Mouse (Mus musculus): Measurements from ENCODE around the gene Emg1. TPM values are rescaled to one million over a fixed set of nuclear protein-coding genes. Genes with fewer than 3 reads are reported as not detected.

Gene Emg1
- polyA plus RNA-seq, 1 experiment: 42.9 TPM

- peak overlapping the region; percentile 88 for H3K4me3 ChIP-seq (replicated peaks; ENCODE audit: extremely low read depth, low read depth, low read length)
- WGBS: 27% methylated on average over 6 of the region's 6 CpGs
- H3K4me1 ChIP-seq (ENCODE audit: control insufficient read depth, insufficient read depth, low read length): peaks cover 2% of the 10 kb centered on the region; the same call in 1 of the 2 replicates
- no peak for DNase-seq
- no peak for TF ChIP-seq POLR2A (IDR thresholded peaks at IDR 0.05; ENCODE audit: borderline replicate concordance, extremely low read depth, low read depth, low read length)
- TF ChIP-seq CTCF (IDR thresholded peaks at IDR 0.05; ENCODE audit: insufficient read depth, low read length): no peak
Observed at GRCm38 (mm10) chr6:124661995-124662394, 50.0 kb downstream of the Emg1 start.

DNA sequence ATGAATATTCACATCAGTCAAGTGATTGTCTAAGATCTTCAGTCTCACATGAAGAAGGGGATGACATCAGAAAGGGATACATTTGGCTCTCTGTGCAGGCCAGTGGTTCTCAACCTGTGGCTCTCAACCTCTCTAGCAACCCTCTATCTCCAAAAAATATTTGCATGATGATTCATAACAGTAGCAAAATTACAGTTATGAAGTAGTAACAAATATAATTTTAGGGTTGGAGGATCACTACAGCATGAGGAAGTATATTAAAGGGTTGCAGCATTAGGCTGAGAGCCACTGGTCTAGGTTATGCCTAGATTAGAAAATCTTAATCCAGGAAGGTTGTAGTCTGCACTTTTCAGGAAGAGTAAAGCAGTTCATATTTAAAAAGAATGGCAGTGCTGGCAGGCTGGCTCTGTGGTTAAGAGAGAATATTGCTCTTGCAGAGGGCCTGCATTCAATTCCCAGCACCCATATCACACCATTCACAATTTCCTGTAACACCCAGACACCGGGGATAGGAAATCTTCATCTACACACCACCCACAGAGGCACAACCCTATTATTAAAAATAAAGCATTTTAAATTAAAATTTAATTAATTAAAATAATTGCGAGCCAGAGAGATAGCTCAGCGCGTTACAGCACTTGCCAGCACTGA lies 50.7 kb downstream of the Emg1 start:
- Histone ChIP-seq H3K4me3 (replicated peaks; ENCODE audit: extremely low read depth, low read depth, low read length) (no peak overlapping the region), H3K4me1 (ENCODE audit: control insufficient read depth, insufficient read depth, low read length) (peaks cover 2% of the 10 kb centered on the region; the same call in 1 of the 2 replicates)
- WGBS: 90% methylated on average over 4 of the region's 4 CpGs
- DNase-seq: no peak
- TF ChIP-seq CTCF (IDR thresholded peaks at IDR 0.05; ENCODE audit: insufficient read depth, low read length) (no peak), POLR2A (IDR thresholded peaks at IDR 0.05; ENCODE audit: borderline replicate concordance, extremely low read depth, low read depth, low read length) (no peak)

- H3K4me1 ChIP-seq (ENCODE audit: control insufficient read depth, insufficient read depth, low read length): no peaks in the 10 kb centered on the region
- no peak for DNase-seq
- H3K4me3 ChIP-seq (replicated peaks; ENCODE audit: extremely low read depth, low read depth, low read length): no peak overlapping the region
- WGBS: 78% methylated on average over 2 of the region's 2 CpGs
- TF ChIP-seq POLR2A (IDR thresholded peaks at IDR 0.05; ENCODE audit: borderline replicate concordance, extremely low read depth, low read depth, low read length) (no peak), CTCF (IDR thresholded peaks at IDR 0.05; ENCODE audit: insufficient read depth, low read length) (no peak)
Observed at GRCm38 (mm10) chr6:124658067-124658466, 53.9 kb downstream of the Emg1 start.

DNA sequence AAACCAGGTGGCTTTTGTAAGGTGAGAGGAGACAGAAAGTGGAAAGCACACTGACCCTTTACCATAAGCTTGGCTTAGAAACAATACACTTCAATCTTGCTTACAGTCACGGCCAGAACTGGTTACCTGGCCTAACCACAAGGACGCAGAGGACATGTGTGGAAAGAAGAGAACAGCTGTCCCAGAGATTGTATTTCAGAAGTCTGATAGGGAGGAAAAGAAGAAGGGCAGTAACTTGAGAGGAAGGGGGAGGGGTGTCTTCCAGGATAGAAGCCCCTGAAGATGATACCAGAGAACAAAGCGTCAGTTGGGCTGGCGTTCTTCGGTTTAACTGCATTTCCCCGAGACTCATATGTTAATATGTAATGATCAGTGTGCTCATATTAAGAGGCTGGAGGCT lies 56.1 kb downstream of the Emg1 start:
- DNase-seq: no peak
- 41% methylated on average over 6 of the region's 6 CpGs for WGBS
- Histone ChIP-seq H3K4me1 (ENCODE audit: control insufficient read depth, insufficient read depth, low read length) (no peaks in the 10 kb centered on the region), H3K4me3 (replicated peaks; ENCODE audit: extremely low read depth, low read depth, low read length) (no peak overlapping the region)
- TF ChIP-seq CTCF (IDR thresholded peaks at IDR 0.05; ENCODE audit: insufficient read depth, low read length) (no peak), POLR2A (IDR thresholded peaks at IDR 0.05; ENCODE audit: borderline replicate concordance, extremely low read depth, low read depth, low read length) (no peak)

Other genes starting within 250 kb of the Emg1 start
- 3.2 and 9.1 TPM in 2 replicates for gene Clstn3, start 247.4 kb downstream of the Emg1 start, polyA plus RNA-seq (2012; rRNA removed)
- 4.6 and 5.9 TPM in 2 replicates for gene C1rl, start 219.1 kb downstream of the Emg1 start, polyA plus RNA-seq (2012; rRNA removed)
- gene C1ra, start 199.8 kb downstream of the Emg1 start, polyA plus RNA-seq (2012; rRNA removed): 47.2 and 58.0 TPM in 2 replicates
- 58.4 and 101 TPM in 2 replicates for gene C1s1, start 169.8 kb downstream of the Emg1 start, polyA plus RNA-seq (2012; rRNA removed)
- gene C1rb, start 141.9 kb downstream of the Emg1 start, polyA plus RNA-seq (2012; rRNA removed): not detected in 2 replicates
- 0.06 TPM in 1 of 2 replicates, not detected in the other for gene C1s2, start 76.1 kb downstream of the Emg1 start, polyA plus RNA-seq (2012; rRNA removed)
- gene Lpcat3, start 49.2 kb downstream of the Emg1 start, polyA plus RNA-seq (2012; rRNA removed): 83.3 and 112 TPM in 2 replicates
- gene Phb2, start 158 bp upstream of the Emg1 start, polyA plus RNA-seq (2012; rRNA removed): 64.7 and 74.4 TPM in 2 replicates
- 38.9 and 48.7 TPM in 2 replicates for gene Ptpn6, start 26.5 kb upstream of the Emg1 start, polyA plus RNA-seq (2012; rRNA removed)
- 222 and 226 TPM in 2 replicates for gene Grcc10, start 29.2 kb upstream of the Emg1 start, polyA plus RNA-seq (2012; rRNA removed)
- gene Gm45234, start 43.8 kb upstream of the Emg1 start, polyA plus RNA-seq (2012; rRNA removed): 0.08 TPM in 1 of 2 replicates, not detected in the other
- gene Atn1, start 44.3 kb upstream of the Emg1 start, polyA plus RNA-seq (2012; rRNA removed): 52.0 and 64.6 TPM in 2 replicates
- 3.3 and 3.8 TPM in 2 replicates for gene Eno2, start 57.5 kb upstream of the Emg1 start, polyA plus RNA-seq (2012; rRNA removed)
- 26.2 and 35.8 TPM in 2 replicates for gene Lrrc23, start 67.5 kb upstream of the Emg1 start, polyA plus RNA-seq (2012; rRNA removed)
- 20.2 and 22.4 TPM in 2 replicates for gene Spsb2, start 96.5 kb upstream of the Emg1 start, polyA plus RNA-seq (2012; rRNA removed)
- gene Tpi1, start 102.1 kb upstream of the Emg1 start, polyA plus RNA-seq (2012; rRNA removed): 117 and 218 TPM in 2 replicates
- 58.1 and 73.2 TPM in 2 replicates for gene Usp5, start 117.3 kb upstream of the Emg1 start, polyA plus RNA-seq (2012; rRNA removed)
- gene Cdca3, start 117.4 kb upstream of the Emg1 start, polyA plus RNA-seq (2012; rRNA removed): 3.5 and 6.7 TPM in 2 replicates
- gene Gnb3, start 128.1 kb upstream of the Emg1 start, polyA plus RNA-seq (2012; rRNA removed): 0.31 and 0.36 TPM in 2 replicates
- gene P3h3, start 145.6 kb upstream of the Emg1 start, polyA plus RNA-seq (2012; rRNA removed): 34.9 and 42.1 TPM in 2 replicates
- gene Gpr162, start 151.8 kb upstream of the Emg1 start, polyA plus RNA-seq (2012; rRNA removed): 0.27 and 0.69 TPM in 2 replicates
- gene Cd4, start 176.0 kb upstream of the Emg1 start, polyA plus RNA-seq (2012; rRNA removed): 1.9 and 2.7 TPM in 2 replicates
- 1.4 and 1.9 TPM in 2 replicates for gene Lag3, start 199.5 kb upstream of the Emg1 start, polyA plus RNA-seq (2012; rRNA removed)
- 1,982 and 2,310 TPM in 2 replicates for gene Ptms, start 207.9 kb upstream of the Emg1 start, polyA plus RNA-seq (2012; rRNA removed)
- gene Mlf2, start 219.2 kb upstream of the Emg1 start, polyA plus RNA-seq (2012; rRNA removed): 313 and 336 TPM in 2 replicates